Mouse (Mus musculus): ENCODE results near the gene Slc2a1. TPM values are rescaled to one million over a fixed set of nuclear protein-coding genes. Genes with fewer than 3 reads are reported as not detected.
A peak's percentile ranks its signal among the peaks of the same experiment; 100 is the strongest.

Slc2a1 gene
- polyA plus RNA-seq, 1 experiment from 2014 or later: 96.7 TPM

DNA sequence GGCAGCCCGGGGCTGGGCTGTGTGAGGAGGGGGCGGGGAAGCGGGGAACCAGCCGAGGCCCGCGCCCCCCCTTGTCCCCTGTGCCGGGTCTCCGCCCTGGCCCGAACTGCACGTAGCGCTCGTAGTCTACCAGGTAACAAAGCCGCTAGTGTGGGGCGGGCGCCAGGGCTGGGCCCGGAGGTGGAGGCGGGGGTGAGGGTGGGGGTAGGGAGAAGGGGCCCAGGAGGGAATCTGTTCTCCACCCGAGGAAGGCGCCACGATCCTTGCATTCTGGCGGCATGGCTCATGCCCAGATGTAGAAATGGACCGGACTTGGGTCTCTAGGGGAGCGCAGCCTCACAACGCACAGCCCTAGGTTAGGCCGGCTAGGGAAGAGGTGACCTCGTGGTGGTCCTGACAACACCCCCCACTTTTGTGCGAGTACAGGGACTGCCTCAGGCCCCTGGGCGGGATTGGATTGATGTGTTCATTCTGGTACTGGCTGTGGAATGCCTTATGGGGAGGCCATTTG lies 35.5 kb upstream of the Slc2a1 start:
- peaks cover 20% of the 10 kb centered on the region for H3K4me1 ChIP-seq (ENCODE audit: control insufficient read depth, insufficient read depth, low read length)
- WGBS: 3% methylated on average over 27 of the region's 28 CpGs
- peak overlapping the region; percentile 20; the same call in 1 of the 2 replicates for H3K4me3 ChIP-seq (ENCODE audit: low read depth, low read length)
- H3K36me3 ChIP-seq (ENCODE audit: control insufficient read depth, insufficient read depth, low read length): no peaks in the 10 kb centered on the region
- peak; percentile 46 for DNase-seq (ENCODE audit: low spot score)
- ATAC-seq: peak; percentile 60; the same call in 1 of the 2 replicates
- peak overlapping the region; percentile 48 for H3K9ac ChIP-seq (ENCODE audit: low read length)
- no peaks in the 10 kb centered on the region for H3K9me3 ChIP-seq (replicated peaks; ENCODE audit: control insufficient read depth, low read length)
- no peak overlapping the region for H3K27ac ChIP-seq (ENCODE audit: low read depth, low read length)
- peak overlapping the region; percentile 45 for H3K4me2 ChIP-seq (ENCODE audit: low read length)
- 0 out of 2 replicates have a peak, but pooled peaks cover 5% of the 10 kb centered on the region for H3K27me3 ChIP-seq (replicated peaks; ENCODE audit: control insufficient read depth, insufficient read depth, low read length)

DNA sequence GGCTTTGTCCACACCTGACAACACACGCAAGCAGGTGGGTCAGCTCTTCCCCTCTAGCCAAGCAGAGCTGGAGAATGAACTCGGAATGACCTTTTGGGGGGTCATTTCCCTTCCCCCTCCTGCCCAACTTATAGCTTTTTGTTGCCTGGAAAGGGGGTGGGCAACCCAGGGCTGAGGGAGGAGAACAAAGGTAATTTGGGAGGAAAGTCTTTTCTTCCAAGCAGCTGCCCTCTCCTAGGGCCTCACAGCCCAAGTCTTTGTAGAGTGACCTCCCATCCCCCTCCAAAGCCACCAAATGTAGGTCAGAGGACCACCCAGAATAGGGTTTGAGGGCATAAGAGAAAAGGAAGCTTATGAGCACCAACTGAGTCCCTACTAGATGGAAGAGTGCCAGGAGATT lies 34.9 kb upstream of the Slc2a1 start:
- DNase-seq (ENCODE audit: low spot score): no peak
- 0 out of 2 replicates have a peak, but pooled peaks cover 5% of the 10 kb centered on the region for H3K27me3 ChIP-seq (replicated peaks; ENCODE audit: control insufficient read depth, insufficient read depth, low read length)
- no peak overlapping the region for H3K27ac ChIP-seq (ENCODE audit: low read depth, low read length)
- peaks cover 20% of the 10 kb centered on the region for H3K4me1 ChIP-seq (ENCODE audit: control insufficient read depth, insufficient read depth, low read length)
- H3K4me3 ChIP-seq (ENCODE audit: low read depth, low read length): no peak overlapping the region
- H3K9me3 ChIP-seq (replicated peaks; ENCODE audit: control insufficient read depth, low read length): no peaks in the 10 kb centered on the region
- no peak overlapping the region for H3K9ac ChIP-seq (ENCODE audit: low read length)
- H3K4me2 ChIP-seq (ENCODE audit: low read length): no peak overlapping the region
- WGBS: 30% methylated on average over 2 of the region's 2 CpGs
- ATAC-seq: no peak
- no peaks in the 10 kb centered on the region for H3K36me3 ChIP-seq (ENCODE audit: control insufficient read depth, insufficient read depth, low read length)

DNA sequence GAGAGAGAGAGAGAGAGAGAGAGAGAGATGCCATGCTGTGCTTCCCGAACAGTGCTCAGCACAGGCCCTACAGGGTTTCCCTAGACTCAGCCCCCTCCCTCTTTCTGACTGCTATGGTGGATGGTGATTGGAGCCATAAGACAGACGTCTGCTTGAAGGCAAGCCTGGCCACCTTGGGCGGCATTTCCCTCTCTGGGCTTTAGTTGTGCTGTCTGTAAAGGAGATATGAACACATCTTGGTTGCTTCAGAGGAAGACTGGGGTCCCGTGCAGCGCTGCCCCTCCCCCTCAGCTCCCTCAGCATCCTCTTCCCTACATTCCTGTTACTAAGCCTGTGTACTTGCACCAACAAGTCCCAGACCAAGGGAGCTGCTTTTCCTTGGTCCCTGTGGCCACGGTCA lies 33.9 kb upstream of the Slc2a1 start:
- Histone ChIP-seq H3K9ac (ENCODE audit: low read length) (no peak overlapping the region), H3K27ac (ENCODE audit: low read depth, low read length) (no peak overlapping the region), H3K27me3 (replicated peaks; ENCODE audit: control insufficient read depth, insufficient read depth, low read length) (0 out of 2 replicates have a peak, but pooled peaks cover 5% of the 10 kb centered on the region), H3K4me1 (ENCODE audit: control insufficient read depth, insufficient read depth, low read length) (peaks cover 20% of the 10 kb centered on the region), H3K4me3 (ENCODE audit: low read depth, low read length) (no peak overlapping the region), H3K36me3 (ENCODE audit: control insufficient read depth, insufficient read depth, low read length) (no peaks in the 10 kb centered on the region), H3K4me2 (ENCODE audit: low read length) (no peak overlapping the region), H3K9me3 (replicated peaks; ENCODE audit: control insufficient read depth, low read length) (no peaks in the 10 kb centered on the region)
- no peak for DNase-seq (ENCODE audit: low spot score)
- ATAC-seq: no peak
- 20% methylated on average over 6 of the region's 6 CpGs for WGBS

DNA sequence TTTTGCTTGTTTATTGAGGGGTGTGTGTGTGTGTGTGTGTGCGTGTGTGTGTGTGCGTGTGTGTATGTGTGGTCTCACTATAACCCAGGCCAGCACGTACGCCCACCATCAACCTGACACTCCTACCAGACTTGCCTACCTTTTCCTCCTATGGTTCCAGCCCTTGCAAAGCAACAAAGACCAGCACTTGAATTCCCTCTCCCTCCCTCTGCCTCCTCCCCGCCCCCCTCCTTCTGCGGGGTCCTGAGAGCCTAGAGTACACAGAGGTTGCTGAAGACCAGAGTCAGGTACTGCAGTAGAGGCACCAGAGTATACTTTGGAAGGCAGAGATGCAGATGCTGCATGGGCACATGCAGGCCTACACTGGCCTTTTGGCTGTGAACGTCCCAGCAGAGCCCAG lies 33.2 kb upstream of the Slc2a1 start:
- Histone ChIP-seq H3K36me3 (ENCODE audit: control insufficient read depth, insufficient read depth, low read length) (no peaks in the 10 kb centered on the region), H3K4me2 (ENCODE audit: low read length) (no peak overlapping the region), H3K9ac (ENCODE audit: low read length) (no peak overlapping the region), H3K27me3 (replicated peaks; ENCODE audit: control insufficient read depth, insufficient read depth, low read length) (0 out of 2 replicates have a peak, but pooled peaks cover 5% of the 10 kb centered on the region), H3K4me1 (ENCODE audit: control insufficient read depth, insufficient read depth, low read length) (peaks cover 20% of the 10 kb centered on the region), H3K9me3 (replicated peaks; ENCODE audit: control insufficient read depth, low read length) (no peaks in the 10 kb centered on the region), H3K27ac (ENCODE audit: low read depth, low read length) (no peak overlapping the region), H3K4me3 (ENCODE audit: low read depth, low read length) (no peak overlapping the region)
- ATAC-seq: no peak
- WGBS: 36% methylated on average over 6 of the region's 7 CpGs
- no peak for DNase-seq (ENCODE audit: low spot score)

DNA sequence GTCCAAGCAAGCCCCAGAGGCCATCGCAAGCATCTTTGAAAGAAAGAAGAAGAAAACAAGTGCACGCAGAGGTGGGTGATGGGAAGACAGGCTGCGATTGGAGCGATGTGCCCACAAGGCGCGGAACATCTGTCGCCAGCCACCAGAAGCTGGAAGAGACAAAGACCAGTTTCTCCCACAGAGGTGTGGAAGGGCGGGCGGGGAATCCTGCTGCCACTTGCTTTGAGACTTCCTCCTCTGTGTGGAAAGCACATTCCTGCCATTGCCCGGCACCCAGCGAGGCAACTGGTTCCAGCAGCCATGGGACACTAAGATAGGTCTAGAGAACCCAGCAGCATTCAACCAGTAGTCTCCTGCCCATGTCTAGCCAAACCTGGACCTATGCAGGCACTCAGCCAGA lies 32.2 kb upstream of the Slc2a1 start:
- DNase-seq (ENCODE audit: low spot score): no peak
- no peak overlapping the region for H3K9ac ChIP-seq (ENCODE audit: low read length)
- no peak overlapping the region for H3K4me2 ChIP-seq (ENCODE audit: low read length)
- H3K36me3 ChIP-seq (ENCODE audit: control insufficient read depth, insufficient read depth, low read length): no peaks in the 10 kb centered on the region
- peaks cover 18% of the 10 kb centered on the region for H3K4me1 ChIP-seq (ENCODE audit: control insufficient read depth, insufficient read depth, low read length)
- ATAC-seq: no peak
- 0 out of 2 replicates have a peak, but pooled peaks cover 5% of the 10 kb centered on the region for H3K27me3 ChIP-seq (replicated peaks; ENCODE audit: control insufficient read depth, insufficient read depth, low read length)
- 91% methylated on average over 11 of the region's 11 CpGs for WGBS
- no peaks in the 10 kb centered on the region for H3K9me3 ChIP-seq (replicated peaks; ENCODE audit: control insufficient read depth, low read length)
- H3K4me3 ChIP-seq (ENCODE audit: low read depth, low read length): no peak overlapping the region
- H3K27ac ChIP-seq (ENCODE audit: low read depth, low read length): no peak overlapping the region

DNA sequence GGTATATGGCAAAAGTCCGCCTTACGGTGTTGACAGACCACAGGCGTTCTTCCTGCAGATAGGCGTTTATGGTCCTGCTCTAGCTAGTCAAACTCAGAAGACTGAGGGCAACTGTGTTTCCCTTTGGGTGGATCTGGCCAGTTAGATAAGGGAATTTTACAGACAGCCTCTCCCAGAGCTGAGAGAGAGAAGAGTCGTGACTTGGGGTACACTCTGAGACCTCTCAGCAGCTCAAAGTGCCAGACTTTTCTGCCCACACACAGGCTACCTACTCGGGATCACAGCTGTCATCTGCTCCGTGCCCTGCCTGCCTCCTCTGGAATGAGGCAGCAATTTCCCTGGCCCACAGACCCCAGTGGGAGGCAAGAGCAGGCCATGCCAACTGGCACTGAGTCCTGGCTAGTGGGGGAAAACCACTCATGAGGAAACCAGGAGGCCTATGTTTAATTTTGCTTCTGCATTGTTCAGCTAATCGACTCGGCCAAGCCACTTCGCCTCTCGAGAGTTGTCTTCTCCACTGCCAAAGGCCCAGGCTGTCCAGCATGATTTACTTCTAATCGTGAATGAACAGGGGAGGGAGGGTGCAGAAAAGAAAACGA lies 31.3 kb upstream of the Slc2a1 start:
- H3K27ac ChIP-seq (ENCODE audit: low read depth, low read length): no peak overlapping the region
- no peak overlapping the region for H3K9ac ChIP-seq (ENCODE audit: low read length)
- no peak overlapping the region for H3K4me3 ChIP-seq (ENCODE audit: low read depth, low read length)
- 0 out of 2 replicates have a peak, but pooled peaks cover 5% of the 10 kb centered on the region for H3K27me3 ChIP-seq (replicated peaks; ENCODE audit: control insufficient read depth, insufficient read depth, low read length)
- ATAC-seq: no peak
- H3K4me1 ChIP-seq (ENCODE audit: control insufficient read depth, insufficient read depth, low read length): peaks cover 13% of the 10 kb centered on the region
- H3K9me3 ChIP-seq (replicated peaks; ENCODE audit: control insufficient read depth, low read length): no peaks in the 10 kb centered on the region
- 48% methylated on average over 13 of the region's 13 CpGs for WGBS
- H3K36me3 ChIP-seq (ENCODE audit: control insufficient read depth, insufficient read depth, low read length): no peaks in the 10 kb centered on the region
- no peak overlapping the region for H3K4me2 ChIP-seq (ENCODE audit: low read length)
- DNase-seq (ENCODE audit: low spot score): peak; percentile 54

DNA sequence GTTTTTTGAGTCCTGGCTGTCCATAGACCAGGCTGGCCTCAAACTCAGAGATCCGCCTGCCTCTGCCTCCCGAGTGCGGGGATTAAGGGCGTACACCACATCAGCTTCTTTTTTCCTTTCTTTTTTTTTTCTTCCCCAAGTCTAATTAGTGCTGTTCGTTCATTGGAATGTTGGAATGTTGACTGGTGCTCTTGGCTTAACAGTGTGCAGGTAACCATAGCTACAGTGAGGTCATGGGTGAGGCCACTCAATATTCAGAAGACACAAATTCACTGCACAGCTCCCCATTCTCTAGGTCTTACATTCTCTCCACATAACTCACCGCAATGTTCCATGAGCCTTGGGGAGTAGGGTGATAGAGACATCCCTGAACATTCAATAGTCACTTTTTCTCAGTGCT lies 28.6 kb upstream of the Slc2a1 start:
- ATAC-seq: no peak
- Histone ChIP-seq H3K4me1 (ENCODE audit: control insufficient read depth, insufficient read depth, low read length) (peaks cover 10% of the 10 kb centered on the region), H3K4me2 (ENCODE audit: low read length) (no peak overlapping the region), H3K9me3 (replicated peaks; ENCODE audit: control insufficient read depth, low read length) (no peaks in the 10 kb centered on the region), H3K4me3 (ENCODE audit: low read depth, low read length) (no peak overlapping the region), H3K36me3 (ENCODE audit: control insufficient read depth, insufficient read depth, low read length) (no peaks in the 10 kb centered on the region), H3K9ac (ENCODE audit: low read length) (no peak overlapping the region), H3K27ac (ENCODE audit: low read depth, low read length) (no peak overlapping the region), H3K27me3 (replicated peaks; ENCODE audit: control insufficient read depth, insufficient read depth, low read length) (no peaks in the 10 kb centered on the region)
- no peak for DNase-seq (ENCODE audit: low spot score)
- 90% methylated on average over 6 of the region's 6 CpGs for WGBS

DNA sequence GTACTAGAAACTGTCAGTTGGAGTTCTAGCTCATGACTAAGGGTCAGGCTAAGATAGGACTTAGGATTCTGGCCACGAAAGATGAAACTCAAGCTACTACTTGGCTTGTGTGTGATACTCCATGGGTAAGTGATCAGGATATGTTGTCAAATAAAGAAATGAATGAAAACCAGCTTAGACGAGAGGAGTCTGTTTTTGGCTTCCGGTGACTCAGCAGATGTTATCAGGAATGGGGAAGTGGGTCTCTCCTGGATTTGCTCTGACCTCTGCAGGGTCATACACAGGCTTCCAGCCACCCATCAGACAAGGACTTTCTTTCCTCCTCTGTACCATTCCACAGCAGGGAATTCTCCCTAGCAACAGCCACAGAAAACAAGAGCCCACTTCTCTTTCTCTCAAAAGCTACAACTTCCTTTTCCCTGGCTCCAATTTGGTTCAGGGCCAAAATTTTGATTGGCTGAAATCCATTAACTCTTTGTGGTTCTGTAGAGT lies 25.7 kb upstream of the Slc2a1 start:
- ATAC-seq: peak; percentile 70
- peak; percentile 81 for DNase-seq (ENCODE audit: low spot score)
- 50% methylated on average over 3 of the region's 3 CpGs for WGBS
- 0 out of 2 replicates have a peak overlapping the region, but pooled peaks have one; percentile 27 for H3K27ac ChIP-seq (ENCODE audit: low read depth, low read length)
- H3K4me3 ChIP-seq (ENCODE audit: low read depth, low read length): no peak overlapping the region
- H3K36me3 ChIP-seq (ENCODE audit: control insufficient read depth, insufficient read depth, low read length): no peaks in the 10 kb centered on the region
- H3K4me2 ChIP-seq (ENCODE audit: low read length): no peak overlapping the region
- no peak overlapping the region for H3K9ac ChIP-seq (ENCODE audit: low read length)
- H3K4me1 ChIP-seq (ENCODE audit: control insufficient read depth, insufficient read depth, low read length): peaks cover 7% of the 10 kb centered on the region
- H3K27me3 ChIP-seq (replicated peaks; ENCODE audit: control insufficient read depth, insufficient read depth, low read length): no peaks in the 10 kb centered on the region
- H3K9me3 ChIP-seq (replicated peaks; ENCODE audit: control insufficient read depth, low read length): no peaks in the 10 kb centered on the region

DNA sequence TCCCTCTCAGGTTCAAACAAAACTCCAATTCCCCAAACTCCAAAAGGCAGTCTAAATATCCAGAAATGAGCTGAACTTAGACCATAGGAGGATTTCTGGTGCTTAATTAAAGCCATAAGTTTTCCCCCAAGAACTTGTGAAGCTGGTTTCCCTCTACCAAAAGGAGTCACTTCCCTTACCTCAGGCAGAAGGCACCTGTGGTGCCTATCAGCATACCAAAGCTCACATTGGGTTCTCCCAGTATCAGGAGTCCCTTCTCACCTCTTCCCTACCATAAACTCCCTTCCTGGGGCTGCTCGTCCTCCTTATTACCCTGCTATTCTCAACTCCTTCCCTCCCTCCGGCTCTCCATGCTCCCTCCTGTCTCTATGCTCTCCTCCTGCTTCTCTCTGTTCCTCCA lies 20.1 kb upstream of the Slc2a1 start:
- ATAC-seq: no peak
- Histone ChIP-seq H3K27me3 (replicated peaks; ENCODE audit: control insufficient read depth, insufficient read depth, low read length) (no peaks in the 10 kb centered on the region), H3K27ac (ENCODE audit: low read depth, low read length) (no peak overlapping the region), H3K9me3 (replicated peaks; ENCODE audit: control insufficient read depth, low read length) (no peaks in the 10 kb centered on the region), H3K4me2 (ENCODE audit: low read length) (no peak overlapping the region), H3K4me3 (ENCODE audit: low read depth, low read length) (no peak overlapping the region), H3K4me1 (ENCODE audit: control insufficient read depth, insufficient read depth, low read length) (no peaks in the 10 kb centered on the region), H3K36me3 (ENCODE audit: control insufficient read depth, insufficient read depth, low read length) (no peaks in the 10 kb centered on the region), H3K9ac (ENCODE audit: low read length) (no peak overlapping the region)
- no peak for DNase-seq (ENCODE audit: low spot score)
- 72% methylated on average over 2 of the region's 2 CpGs for WGBS

Measured in forebrain, embryonic 14.5 days (tissue).